Mouse (Mus musculus) kidney, embryonic 15.5 days (tissue): Measurements from ENCODE around the gene Med22. TPM values are rescaled to one million over a fixed set of nuclear protein-coding genes. Genes with fewer than 3 reads are reported as not detected.
A peak's percentile ranks its signal among the peaks of the same experiment; 100 is the strongest.

Experiments used
- ATAC-seq: fragments of 200-750 bp; cut with Nextera tagmentation; replicated peaks from 2 replicates; pipeline ENCODE4 v1.8.0; 2017; ENCODE audit warnings: moderate TSS enrichment; ENCODE audit not compliant: low FRiP score
- H3K27ac ChIP-seq: fragments of 300-500 bp; sonication (generic); 2 replicates; pipeline ENCODE4 v1.5.1; 2015; ENCODE audit warnings: mild to moderate bottlenecking, inconsistent platforms
- H3K27me3 ChIP-seq: fragments of 300-500 bp; sonication (generic); 2 replicates; pipeline ENCODE4 v1.6.1; 2015; ENCODE audit warnings: inconsistent platforms
- H3K36me3 ChIP-seq: fragments of 300-500 bp; sonication (generic); 2 replicates; pipeline ENCODE4 v1.6.1; 2015; ENCODE audit warnings: inconsistent platforms
- H3K4me1 ChIP-seq: fragments of 300-500 bp; sonication (generic); 2 replicates; pipeline ENCODE4 v1.6.1; 2015; ENCODE audit warnings: inconsistent platforms
- H3K4me2 ChIP-seq: fragments of 300-500 bp; sonication (generic); 2 replicates; pipeline ENCODE4 v1.6.1; 2015; ENCODE audit warnings: moderate library complexity, mild to moderate bottlenecking, inconsistent platforms
- H3K4me3 ChIP-seq: fragments of 300-500 bp; sonication (generic); replicated peaks from 2 replicates; pipeline ENCODE4 v1.5.1; 2015; ENCODE audit warnings: mild to moderate bottlenecking, inconsistent platforms
- H3K9ac ChIP-seq: fragments of 300-500 bp; sonication (generic); 2 replicates; pipeline ENCODE4 v1.6.1; 2015; ENCODE audit warnings: mild to moderate bottlenecking, inconsistent platforms
- H3K9me3 ChIP-seq: fragments of 300-500 bp; sonication (generic); replicated peaks from 2 replicates; pipeline ENCODE4 v1.6.1; 2016; ENCODE audit warnings: inconsistent platforms
- WGBS: fragments of 180-500 bp; shearing (Covaris S2); methylation state at CpG from one replicate; pipeline ENCODE4 v1.1.7; 2015; ENCODE audit warnings: mixed read lengths; 5-methylcytosine and 5-hydroxymethylcytosine counted together
- polyA plus RNA-seq: library from polyadenylated mRNA; unstranded; fragments of >200 nt; fragmentation: Nextera tagmentation; extraction: Ambion mirVana; gene quantifications from 2 replicates; pipeline ENCODE4 v1.2.1, GENCODE M21; 2015

Gene Med22
- polyA plus RNA-seq, 1 experiment from 2014 or later: 56.0 TPM

GRCm38 (mm10) chr2:26933304-26934055 lies 23.0 kb upstream of the Med22 start, which contains the start of the genes Surf4 and Stkld1:
TSS of gene Surf4 (minus strand) at chr2:26933928.
TSS of gene Stkld1 (plus strand) at chr2:26934047.
- no peaks in the 10 kb centered on the region for H3K27me3 ChIP-seq
- peaks cover 35% of the 10 kb centered on the region for H3K4me1 ChIP-seq
- peaks cover 32% of the 10 kb centered on the region for H3K36me3 ChIP-seq
- peak within 1 kb of the TSS; percentile 98 for H3K4me3 ChIP-seq
- peak within 1 kb of the TSS; percentile 71 for H3K4me2 ChIP-seq
- H3K9ac ChIP-seq: peak within 1 kb of the TSS; percentile 100
- peak; percentile 97 for ATAC-seq
- 1% methylated on average over 51 of the region's 70 CpGs for WGBS
- H3K27ac ChIP-seq: peak within 1 kb of the TSS; percentile 94
- H3K9me3 ChIP-seq: no peaks in the 10 kb centered on the region

GRCm38 (mm10) chr2:26932473-26933303 lies 22.2 kb upstream of the Med22 start:
- peak overlapping the region; percentile 98 for H3K4me3 ChIP-seq
- H3K9me3 ChIP-seq: no peaks in the 10 kb centered on the region
- H3K9ac ChIP-seq: peak overlapping the region; percentile 100
- WGBS: 2% methylated on average over 41 of the region's 49 CpGs
- H3K27me3 ChIP-seq: no peaks in the 10 kb centered on the region
- H3K27ac ChIP-seq: peak overlapping the region; percentile 94
- peaks cover 35% of the 10 kb centered on the region for H3K4me1 ChIP-seq
- no peak for ATAC-seq
- peaks cover 40% of the 10 kb centered on the region for H3K36me3 ChIP-seq
- peak overlapping the region; percentile 71 for H3K4me2 ChIP-seq

GRCm38 (mm10) chr2:26930390-26930789 lies 19.9 kb upstream of the Med22 start:
- no peak for ATAC-seq
- 46% methylated on average over 1 of the region's 1 CpGs for WGBS
- H3K27me3 ChIP-seq: no peaks in the 10 kb centered on the region
- H3K9me3 ChIP-seq: no peaks in the 10 kb centered on the region
- H3K4me3 ChIP-seq: 0 out of 2 replicates have a peak overlapping the region, but pooled peaks have one; percentile 0
- H3K9ac ChIP-seq: 0 out of 2 replicates have a peak overlapping the region, but pooled peaks have one; percentile 21
- H3K4me2 ChIP-seq: no peak overlapping the region
- H3K4me1 ChIP-seq: peaks cover 35% of the 10 kb centered on the region
- H3K27ac ChIP-seq: no peak overlapping the region
- peaks cover 63% of the 10 kb centered on the region for H3K36me3 ChIP-seq

- Histone ChIP-seq H3K4me2 (no peak overlapping the region), H3K4me3 (no peak overlapping the region), H3K36me3 (peaks cover 88% of the 10 kb centered on the region), H3K27me3 (no peaks in the 10 kb centered on the region), H3K27ac (no peak overlapping the region), H3K9me3 (no peaks in the 10 kb centered on the region), H3K4me1 (peaks cover 31% of the 10 kb centered on the region), H3K9ac (peak overlapping the region; percentile 14; the same call in 1 of the 2 replicates)
- WGBS: 86% methylated on average over 6 of the region's 6 CpGs
- no peak for ATAC-seq
Measured at GRCm38 (mm10) chr2:26927745-26928476, 17.4 kb upstream of the Med22 start.

GRCm38 (mm10) chr2:26921784-26922183 lies 11.3 kb upstream of the Med22 start:
- Histone ChIP-seq H3K4me1 (peaks cover 18% of the 10 kb centered on the region), H3K27me3 (no peaks in the 10 kb centered on the region), H3K4me3 (no peak overlapping the region), H3K4me2 (no peak overlapping the region), H3K27ac (no peak overlapping the region), H3K9ac (no peak overlapping the region), H3K9me3 (no peaks in the 10 kb centered on the region), H3K36me3 (peaks cover 91% of the 10 kb centered on the region)
- WGBS: 74% methylated on average over 9 of the region's 9 CpGs
- ATAC-seq: no peak

- H3K4me2 ChIP-seq: no peak overlapping the region
- 90% methylated on average over 6 of the region's 6 CpGs for WGBS
- H3K9me3 ChIP-seq: no peaks in the 10 kb centered on the region
- peaks cover 27% of the 10 kb centered on the region for H3K4me1 ChIP-seq
- H3K36me3 ChIP-seq: peaks cover 76% of the 10 kb centered on the region
- no peaks in the 10 kb centered on the region for H3K27me3 ChIP-seq
- H3K9ac ChIP-seq: no peak overlapping the region
- ATAC-seq: no peak
- H3K27ac ChIP-seq: no peak overlapping the region
- no peak overlapping the region for H3K4me3 ChIP-seq
Measured at GRCm38 (mm10) chr2:26920190-26920855, 9.8 kb upstream of the Med22 start.

GRCm38 (mm10) chr2:26919684-26920083 lies 9.2 kb upstream of the Med22 start:
- H3K27ac ChIP-seq: no peak overlapping the region
- 87% methylated on average over 3 of the region's 3 CpGs for WGBS
- peaks cover 33% of the 10 kb centered on the region for H3K4me1 ChIP-seq
- H3K9me3 ChIP-seq: no peaks in the 10 kb centered on the region
- H3K4me3 ChIP-seq: no peak overlapping the region
- H3K9ac ChIP-seq: no peak overlapping the region
- no peak overlapping the region for H3K4me2 ChIP-seq
- no peak for ATAC-seq
- H3K36me3 ChIP-seq: peaks cover 71% of the 10 kb centered on the region
- no peaks in the 10 kb centered on the region for H3K27me3 ChIP-seq

- H3K4me3 ChIP-seq: peak overlapping the region; percentile 83
Measured at GRCm38 (mm10) chr2:26916738-26917137, 6.3 kb upstream of the Med22 start.

GRCm38 (mm10) chr2:26915927-26916728 lies 5.7 kb upstream of the Med22 start, which contains the start of the genes Surf2 and Surf1:
TSS of gene Surf2 (plus strand) at chr2:26916367.
TSS of gene Surf1 (minus strand) at chr2:26916530.
- peak; percentile 79 for ATAC-seq
- H3K4me1 ChIP-seq: peaks cover 59% of the 10 kb centered on the region
- H3K4me2 ChIP-seq: peak within 1 kb of the TSS; percentile 87
- WGBS: 1% methylated on average over 47 of the region's 47 CpGs
- no peaks in the 10 kb centered on the region for H3K27me3 ChIP-seq
- H3K9me3 ChIP-seq: no peaks in the 10 kb centered on the region
- H3K9ac ChIP-seq: peak within 1 kb of the TSS; percentile 77
- peak within 1 kb of the TSS; percentile 83 for H3K4me3 ChIP-seq
- H3K36me3 ChIP-seq: peaks cover 69% of the 10 kb centered on the region
- peak within 1 kb of the TSS; percentile 91 for H3K27ac ChIP-seq

More at GRCm38 (mm10) chr2:26916738-26917137, 6.3 kb upstream of the Med22 start:
- H3K4me1 ChIP-seq: peaks cover 56% of the 10 kb centered on the region
- peak overlapping the region; percentile 91 for H3K27ac ChIP-seq
- no peaks in the 10 kb centered on the region for H3K9me3 ChIP-seq
- peak overlapping the region; percentile 77 for H3K9ac ChIP-seq
- ATAC-seq: 0 out of 2 replicates have a peak, but pooled peaks have one; percentile 2
- WGBS: under 1% methylated on average over 13 of the region's 13 CpGs
- H3K27me3 ChIP-seq: no peaks in the 10 kb centered on the region
- peaks cover 71% of the 10 kb centered on the region for H3K36me3 ChIP-seq
- peak overlapping the region; percentile 87 for H3K4me2 ChIP-seq

GRCm38 (mm10) chr2:26914148-26914941 lies 3.9 kb upstream of the Med22 start:
- Histone ChIP-seq H3K4me2 (peak overlapping the region; percentile 87), H3K9ac (no peak overlapping the region), H3K9me3 (no peaks in the 10 kb centered on the region), H3K4me3 (peak overlapping the region; percentile 83), H3K4me1 (peaks cover 63% of the 10 kb centered on the region), H3K27me3 (no peaks in the 10 kb centered on the region), H3K27ac (peak overlapping the region; percentile 29; the same call in 1 of the 2 replicates), H3K36me3 (peaks cover 51% of the 10 kb centered on the region)
- ATAC-seq: no peak
- WGBS: 53% methylated on average over 8 of the region's 8 CpGs
